Mouse (Mus musculus) left cerebral cortex, adult 2 months (tissue): ENCODE results near the gene Cmtr2. TPM values are rescaled to one million over a fixed set of nuclear protein-coding genes. Genes with fewer than 3 reads are reported as not detected.
A peak's percentile ranks its signal among the peaks of the same experiment; 100 is the strongest.

Experiments used
- DNase-seq, 2 experiments: peaks; one replicate each; pipeline ENCODE4 v3.0.0; 2021 to 2022; ENCODE audit warnings: low spot score in 2 of 2, mixed read lengths in 1 of 2; ENCODE audit errors: extremely low spot score in 1 of 2
- H3K27ac ChIP-seq: fragments of 200-600 bp; 2 replicates; pipeline ENCODE4 v1.8.1; 2022
- H3K4me3 ChIP-seq: fragments of 200-600 bp; 2 replicates; pipeline ENCODE4 v1.8.1; 2022
- CTCF ChIP-seq: fragments of 200-600 bp; IDR thresholded peaks from 2 replicates; pipeline ENCODE4 v1.8.1; 2022; ENCODE audit warnings: antibody characterized with exemption, mild to moderate bottlenecking, moderate library complexity
- intact Hi-C: fragments of 180-260 bp; cut with DNase I; formaldehyde crosslinking; loops from one replicate; pipeline ENCODE4 v1.15.1; 2025
- total RNA-seq, 2 experiments: library from RNA; stranded (reverse); gene quantifications; 2 replicates each; pipeline ENCODE4 v1.2.3; 2021

The Cmtr2 gene
- total RNA-seq, 2 experiments from 2014 or later = 5.9 to 6.2 TPM

- Histone ChIP-seq H3K27ac (no peak overlapping the region), H3K4me3 (no peak overlapping the region)
- TF ChIP-seq CTCF = no peak
- DNase-seq = no peak
- intact Hi-C loops = no loop called here
Observed at GRCm38 (mm10) chr8:110267268-110267667, 51.8 kb downstream of the Cmtr2 start.

- Histone ChIP-seq H3K27ac (no peak overlapping the region), H3K4me3 (no peak overlapping the region)
- DNase-seq = no peak
- TF ChIP-seq CTCF = no peak
- intact Hi-C loops = no loop called here
Observed at GRCm38 (mm10) chr8:110270659-110271058, 55.2 kb downstream of the Cmtr2 start.

GRCm38 (mm10) chr8:110273394-110273793 is 57.9 kb downstream of the Cmtr2 start:
- Histone ChIP-seq H3K27ac (no peak overlapping the region), H3K4me3 (no peak overlapping the region)
- no peak for DNase-seq
- intact Hi-C loops = no loop called here
- peak; percentile 19 for TF ChIP-seq CTCF

Other genes with a start within 250 kb of the Cmtr2 start
- not detected for gene Tat, start 225.2 kb upstream of the Cmtr2 start, total RNA-seq
- gene Chst4, start 175.9 kb upstream of the Cmtr2 start, total RNA-seq = under 1 TPM in 1 of 2 experiments, not detected in 1; 0.40 TPM
- gene Zfp612, start 135.9 kb upstream of the Cmtr2 start, total RNA-seq = 10 to 100 TPM; 39.0 to 39.4 TPM
- not detected for gene Gm21964, start 114.5 kb upstream of the Cmtr2 start, total RNA-seq
- not detected for gene Gm17720, start 112.9 kb upstream of the Cmtr2 start, total RNA-seq
- gene Calb2, start 47.5 kb upstream of the Cmtr2 start, total RNA-seq = 10 to 100 TPM; 20.4 to 26.8 TPM
- under 1 TPM; 0.50 to 0.63 TPM for gene Hydin, start 51.3 kb downstream of the Cmtr2 start, total RNA-seq